In genomic region chr11:117775540-117775939, GRCm38 (mm10) we compare ENCODE assay signal across 18 mouse cellular contexts. TPM values are rescaled to one million over a fixed set of nuclear protein-coding genes. Genes with fewer than 3 reads are reported as not detected.
"Had no signal": no experiment of that assay in that cellular context is flagged by ENCODE, and none has a peak within 500 bp of the region (broad histone marks: within the 10 kb centered on the region; RNA-seq: fewer than 3 reads in every experiment).

No protein-coding gene starts in this region.

- H3K36me3 ChIP-seq: midbrain, embryonic 13.5 days; neural tube, embryonic 15.5 days had no signal

- H3K27me3 ChIP-seq: intestine, embryonic 15.5 days; kidney, embryonic 15.5 days had no signal

- DNase-seq: kidney, adult 18-20 months; lung, adult 2 months; retina, postnatal 1 day; right cerebral cortex, postnatal 4 days; spleen, adult 18-20 months; thymus, adult 18-20 months; thymus, postnatal 25 days had no signal

- ATAC-seq: intestine, embryonic 15.5 days; lung, postnatal 0 days; midbrain, embryonic 13.5 days had no signal

- H3K4me3 ChIP-seq: intestine, embryonic 15.5 days; kidney, embryonic 15.5 days; left cerebral cortex, adult 2 months; limb, embryonic 10.5 days; midbrain, embryonic 13.5 days; neural tube, embryonic 15.5 days had no signal

- H3K27ac ChIP-seq: intestine, embryonic 15.5 days; kidney, embryonic 15.5 days; left cerebral cortex, adult 2 months; limb, embryonic 10.5 days; midbrain, embryonic 13.5 days; neural tube, embryonic 15.5 days had no signal

- H3K4me2 ChIP-seq: intestine, embryonic 15.5 days; kidney, embryonic 15.5 days; midbrain, embryonic 13.5 days; neural tube, embryonic 15.5 days had no signal

- H3K9ac ChIP-seq: intestine, embryonic 15.5 days; kidney, embryonic 15.5 days; midbrain, embryonic 13.5 days; neural tube, embryonic 15.5 days had no signal

- H3K9me3 ChIP-seq: intestine, embryonic 15.5 days; kidney, embryonic 15.5 days; limb, embryonic 10.5 days; midbrain, embryonic 13.5 days; neural tube, embryonic 15.5 days had no signal

RNA-seq across cellular contexts. Expression of gene 6030468B19Rik, which starts 21.9 kb away (rescaled TPM):
- total RNA-seq: left cerebral cortex, adult 2 months; left cerebral cortex, postnatal 14 days; midbrain, postnatal 0 days had no signal
- polyA plus RNA-seq: lung, postnatal 0 days; midbrain, embryonic 13.5 days; midbrain, postnatal 0 days; neural tube, embryonic 15.5 days; urinary bladder, adult 2 months had no signal

RNA-seq across cellular contexts. Expression of gene Gm20708, which starts 33.9 kb away (rescaled TPM):
- total RNA-seq: midbrain, postnatal 0 days had no signal
- polyA plus RNA-seq: lung, adult 2 months; neural tube, embryonic 11.5 days; urinary bladder, adult 2 months had no signal
